Mouse (Mus musculus) liver, adult 2 months (tissue): ENCODE results near the gene Cops8. TPM values are rescaled to one million over a fixed set of nuclear protein-coding genes. Genes with fewer than 3 reads are reported as not detected.

ENCODE experiments used
- DNase-seq: peaks from one replicate; pipeline ENCODE4 v3.0.0-alpha.2; 2011; ENCODE audit warnings: low read depth, low spot score; ENCODE audit errors: extremely low read depth
- H3K27ac ChIP-seq: fragments of 200-500 bp; replicated peaks from 2 replicates; pipeline ENCODE4 v1.5.1; 2012; ENCODE audit warnings: low read depth, mild to moderate bottlenecking, control low read depth, inconsistent platforms, low read length; ENCODE audit not compliant: insufficient read depth
- H3K27me3 ChIP-seq: fragments of 200-500 bp; 2 replicates; pipeline ENCODE4 v1.6.1; 2012; ENCODE audit warnings: mild to moderate bottlenecking, moderate library complexity, low read length, inconsistent platforms; ENCODE audit not compliant: control insufficient read depth, insufficient read depth
- H3K36me3 ChIP-seq: fragments of 200-500 bp; 2 replicates; pipeline ENCODE4 v1.6.1; 2012; ENCODE audit warnings: low read length, inconsistent platforms; ENCODE audit not compliant: control insufficient read depth, insufficient read depth
- H3K4me1 ChIP-seq: fragments of 200-500 bp; 2 replicates; pipeline ENCODE4 v1.6.1; 2011; ENCODE audit warnings: low read length; ENCODE audit not compliant: control insufficient read depth, insufficient read depth
- H3K4me3 ChIP-seq: fragments of 200-500 bp; 2 replicates; pipeline ENCODE4 v1.5.1; 2011; ENCODE audit warnings: low read depth, mild to moderate bottlenecking, control low read depth, low read length, moderate library complexity; ENCODE audit not compliant: insufficient read depth
- H3K79me2 ChIP-seq: fragments of 200-500 bp; 2 replicates; pipeline ENCODE4 v1.6.1; 2012; ENCODE audit warnings: inconsistent platforms, mild to moderate bottlenecking, low read length, moderate library complexity; ENCODE audit not compliant: control insufficient read depth, insufficient read depth
- H3K9ac ChIP-seq: fragments of 200-500 bp; 2 replicates; pipeline ENCODE4 v1.6.1; 2012; ENCODE audit warnings: low read depth, mild to moderate bottlenecking, control low read depth, inconsistent platforms, low read length
- CTCF ChIP-seq: fragments of 200-500 bp; IDR thresholded peaks from 2 replicates; pipeline ENCODE4 v1.5.1; 2011; ENCODE audit warnings: low read depth, low read length, control low read depth
- POLR2A ChIP-seq: fragments of 200-500 bp; IDR thresholded peaks from 2 replicates; pipeline ENCODE4 v1.6.1; 2011; ENCODE audit warnings: low read length, control low read depth; ENCODE audit not compliant: insufficient read depth; ENCODE audit errors: extremely low read depth
- WGBS: fragments of 180-500 bp; shearing (Covaris S2); methylation state at CpG from one replicate; pipeline ENCODE4 v1.1.7; 2018; 5-methylcytosine and 5-hydroxymethylcytosine counted together
- polyA plus RNA-seq: library from polyadenylated mRNA; depleted of rRNA; stranded (reverse); fragments of >200 nt; gene quantifications from 2 replicates; pipeline ENCODE4 v1.2.3, GENCODE M21; 2012; rRNA removed
- total RNA-seq: library from RNA; depleted of rRNA; stranded (reverse); fragments of >200 nt; gene quantifications from 2 replicates; pipeline ENCODE4 v1.2.3, GENCODE M21; 2014; rRNA removed

Cops8 gene
- total RNA-seq (19.4 and 19.6 TPM in 2 replicates), polyA plus RNA-seq (14.5 and 21.7 TPM in 2 replicates)

DNA sequence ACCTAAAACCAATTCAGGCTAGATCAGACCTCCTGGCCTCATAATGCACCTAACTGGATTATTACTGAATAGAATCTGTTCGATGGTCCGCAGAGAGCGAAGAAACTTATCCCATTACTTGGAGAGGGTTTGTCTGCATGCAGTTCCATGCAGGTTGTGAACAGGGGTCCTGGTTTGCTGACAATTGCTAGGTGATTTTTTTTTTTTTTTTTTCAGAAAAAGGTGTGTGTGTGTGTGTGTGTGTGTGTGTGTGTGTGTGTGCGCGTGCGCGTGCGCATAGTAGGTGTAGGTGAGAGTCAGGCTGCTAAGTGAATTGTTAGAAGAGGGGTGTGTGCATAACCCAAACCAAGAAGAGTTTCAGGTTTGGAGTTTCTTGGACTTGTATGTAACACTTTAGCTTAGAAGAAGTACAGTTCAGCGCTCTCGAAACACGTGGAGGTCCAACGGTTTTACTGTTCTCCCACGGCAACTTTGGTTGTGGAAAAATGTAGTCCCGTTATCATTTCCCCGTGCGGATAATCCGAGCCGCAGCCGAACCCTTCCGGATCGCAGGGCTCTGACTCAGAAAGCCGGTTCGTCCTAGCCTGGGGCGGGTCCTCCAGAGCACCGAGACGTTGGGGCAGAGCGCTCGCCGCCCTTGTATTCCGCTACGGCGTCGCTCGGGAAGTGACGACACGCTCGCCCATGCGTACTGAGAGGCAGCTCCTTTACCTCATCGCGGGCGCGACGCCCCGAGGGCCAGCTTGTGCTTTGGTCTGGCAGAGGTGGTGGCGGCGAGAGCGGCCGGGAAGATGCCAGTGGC lies at the start of gene Cops8:
Gene Cops8, plus strand, starts transcription at position 223 of the 802 bp plus-strand sequence.
- no peaks in the 10 kb centered on the region for H3K27me3 ChIP-seq

DNA sequence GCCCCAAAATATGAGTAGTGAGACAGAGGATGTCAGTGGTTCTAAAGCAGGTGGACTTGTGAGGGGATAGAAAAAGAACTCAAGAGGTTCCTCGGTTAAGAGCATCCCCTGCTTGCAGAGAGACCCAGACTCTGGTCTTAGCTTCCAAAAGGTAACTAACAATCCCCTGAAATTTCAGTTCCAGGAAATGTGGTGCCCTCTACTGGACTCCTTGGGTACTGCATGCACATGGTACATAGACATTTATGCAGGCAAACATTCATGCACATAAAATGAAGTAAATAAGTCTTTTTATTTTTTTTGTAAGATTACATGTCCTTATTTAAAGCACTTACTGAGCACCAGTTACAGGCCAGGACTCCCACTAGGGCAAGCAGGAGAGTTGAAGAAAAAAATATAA lies 45.6 kb upstream of the Cops8 start:
- Histone ChIP-seq H3K27ac (no peak overlapping the region), H3K4me1 (no peaks in the 10 kb centered on the region), H3K79me2 (no peaks in the 10 kb centered on the region), H3K4me3 (no peak overlapping the region), H3K36me3 (no peaks in the 10 kb centered on the region), H3K9ac (no peak overlapping the region), H3K27me3 (no peaks in the 10 kb centered on the region)
- DNase-seq: no peak
- WGBS: 93% methylated on average over 1 of the region's 1 CpGs
- TF ChIP-seq POLR2A: no peak
- no peak for TF ChIP-seq CTCF

More for the DNA sequence above, at the start of gene Cops8:
- peak within 1 kb of the TSS; percentile 83 for H3K4me3 ChIP-seq
- DNase-seq: peak; percentile 88
- 5% methylated on average over 48 of the region's 48 CpGs for WGBS
- peaks cover 7% of the 10 kb centered on the region; the same call in 1 of the 2 replicates for H3K36me3 ChIP-seq
- H3K4me1 ChIP-seq: peaks cover 2% of the 10 kb centered on the region
- TF ChIP-seq POLR2A (peak; percentile 63; the same call in 1 of the 2 replicates), CTCF (no peak)
- H3K27ac ChIP-seq: peak within 1 kb of the TSS; percentile 45
- H3K79me2 ChIP-seq: peaks cover 3% of the 10 kb centered on the region; the same call in 1 of the 2 replicates
- peak within 1 kb of the TSS; percentile 80 for H3K9ac ChIP-seq

DNA sequence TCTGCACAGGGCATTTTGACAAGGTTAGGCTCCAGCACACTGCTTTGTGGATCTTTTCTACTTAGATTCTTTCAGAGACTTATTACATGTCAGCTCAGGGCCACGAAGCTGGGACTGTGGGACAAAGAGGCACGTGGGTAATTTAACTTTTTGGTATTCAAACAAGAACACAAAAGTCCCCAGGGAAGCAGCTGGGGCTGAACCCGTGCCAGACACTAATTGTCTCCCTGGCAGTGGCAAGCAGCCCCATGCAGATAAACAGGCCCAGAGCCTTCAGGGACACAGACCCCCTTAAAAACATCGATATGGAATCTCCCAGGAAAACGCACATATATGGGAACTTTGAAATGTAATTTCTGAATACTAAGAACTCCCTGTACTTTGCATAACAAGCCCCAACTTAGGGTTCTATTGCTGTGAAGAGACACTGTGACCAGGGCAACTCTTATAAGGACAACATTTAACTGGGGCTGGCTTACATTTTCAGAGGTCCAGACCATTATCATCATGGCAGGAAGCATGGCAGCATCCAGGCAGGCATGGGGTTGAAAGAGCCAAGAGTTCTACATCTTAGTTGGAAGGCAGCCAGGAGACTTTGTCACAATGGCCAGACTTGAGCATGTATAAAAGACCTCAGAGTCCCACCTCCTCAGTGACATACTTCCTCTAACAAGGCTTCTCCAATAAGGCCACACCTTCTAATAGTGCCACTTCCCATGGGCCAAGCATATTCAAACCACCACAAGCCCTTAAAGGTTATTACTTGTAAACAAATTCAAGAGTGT lies 41.6 kb upstream of the Cops8 start:
- TF ChIP-seq POLR2A: no peak
- no peak for TF ChIP-seq CTCF
- 71% methylated on average over 5 of the region's 5 CpGs for WGBS

DNA sequence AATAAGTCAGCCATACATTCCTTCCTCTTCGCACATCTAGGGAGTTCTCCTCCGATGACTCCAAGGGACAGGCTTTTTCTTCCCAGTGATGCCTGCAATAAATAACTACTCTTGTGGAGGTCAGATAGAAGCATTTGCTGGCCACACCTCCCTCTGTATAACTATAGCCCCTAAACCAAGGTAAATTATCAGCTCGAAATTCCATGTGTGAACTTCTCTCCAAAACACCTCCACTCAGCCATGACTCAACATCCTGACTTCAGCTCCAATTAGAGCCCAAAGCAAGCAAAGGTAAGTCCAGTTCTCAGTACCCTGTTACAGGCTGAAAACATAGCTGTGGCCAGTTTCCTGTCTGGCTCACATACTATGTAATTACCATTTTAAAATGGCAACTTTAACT lies 38.8 kb upstream of the Cops8 start:
- 85% methylated on average over 3 of the region's 3 CpGs for WGBS
- Histone ChIP-seq H3K4me3 (no peak overlapping the region), H3K79me2 (no peaks in the 10 kb centered on the region), H3K36me3 (no peaks in the 10 kb centered on the region), H3K27ac (no peak overlapping the region), H3K9ac (no peak overlapping the region), H3K4me1 (no peaks in the 10 kb centered on the region), H3K27me3 (peaks cover 2% of the 10 kb centered on the region; the same call in 1 of the 2 replicates)
- no peak for DNase-seq
- no peak for TF ChIP-seq POLR2A
- TF ChIP-seq CTCF: no peak

More for the DNA sequence above, 41.6 kb upstream of the Cops8 start:
- Histone ChIP-seq H3K4me1 (no peaks in the 10 kb centered on the region), H3K9ac (no peak overlapping the region), H3K79me2 (no peaks in the 10 kb centered on the region), H3K4me3 (no peak overlapping the region), H3K27ac (no peak overlapping the region), H3K27me3 (peaks cover 2% of the 10 kb centered on the region; the same call in 1 of the 2 replicates), H3K36me3 (no peaks in the 10 kb centered on the region)
- no peak for DNase-seq

DNA sequence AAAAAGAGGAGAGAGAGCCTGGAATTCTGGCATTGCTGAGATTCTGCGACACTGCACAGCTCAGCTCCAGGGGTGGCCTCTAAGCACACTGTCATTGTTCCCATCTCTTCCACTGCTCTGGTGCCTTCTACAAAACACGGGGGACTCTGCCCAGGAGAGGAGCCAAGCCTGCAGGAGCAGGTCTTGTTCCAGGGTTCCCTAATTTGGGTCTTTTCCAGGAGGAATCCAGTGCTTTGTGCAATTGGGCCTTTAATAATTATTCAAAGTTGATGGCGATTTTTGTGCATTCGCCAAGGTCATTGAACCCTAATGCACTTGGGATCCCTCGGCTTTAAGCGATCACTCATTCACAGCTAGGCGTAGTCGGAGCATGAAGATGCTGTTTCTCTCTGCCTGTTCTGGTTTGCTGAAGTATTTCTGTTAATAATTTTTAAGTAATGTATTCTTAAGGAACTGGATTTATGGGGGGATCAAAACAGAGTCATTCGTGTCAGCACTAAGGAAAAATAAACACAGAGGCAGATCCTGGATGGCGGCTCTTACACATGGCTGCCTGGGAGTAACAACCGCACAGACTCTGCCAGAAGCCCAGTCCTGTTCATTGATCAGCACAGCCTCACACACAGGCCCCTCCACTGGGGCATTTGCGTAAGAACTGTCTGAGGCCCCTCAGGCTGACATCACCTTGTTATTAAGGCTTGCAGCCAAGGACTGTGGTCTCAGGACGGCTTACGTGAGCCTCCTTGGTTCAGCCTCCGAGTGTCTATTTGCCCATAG lies 35.9 kb upstream of the Cops8 start:
- DNase-seq: no peak

More for the DNA sequence above, 35.9 kb upstream of the Cops8 start:
- H3K27me3 ChIP-seq: peaks cover 2% of the 10 kb centered on the region; the same call in 1 of the 2 replicates
- H3K4me3 ChIP-seq: no peak overlapping the region
- no peak overlapping the region for H3K27ac ChIP-seq
- no peaks in the 10 kb centered on the region for H3K79me2 ChIP-seq
- H3K9ac ChIP-seq: no peak overlapping the region
- no peaks in the 10 kb centered on the region for H3K36me3 ChIP-seq
- WGBS: 68% methylated on average over 15 of the region's 15 CpGs
- no peaks in the 10 kb centered on the region for H3K4me1 ChIP-seq
- no peak for TF ChIP-seq POLR2A
- no peak for TF ChIP-seq CTCF
